Comparison of ENCODE assay signal across 24 mouse cellular contexts in the genomic region with DNA sequence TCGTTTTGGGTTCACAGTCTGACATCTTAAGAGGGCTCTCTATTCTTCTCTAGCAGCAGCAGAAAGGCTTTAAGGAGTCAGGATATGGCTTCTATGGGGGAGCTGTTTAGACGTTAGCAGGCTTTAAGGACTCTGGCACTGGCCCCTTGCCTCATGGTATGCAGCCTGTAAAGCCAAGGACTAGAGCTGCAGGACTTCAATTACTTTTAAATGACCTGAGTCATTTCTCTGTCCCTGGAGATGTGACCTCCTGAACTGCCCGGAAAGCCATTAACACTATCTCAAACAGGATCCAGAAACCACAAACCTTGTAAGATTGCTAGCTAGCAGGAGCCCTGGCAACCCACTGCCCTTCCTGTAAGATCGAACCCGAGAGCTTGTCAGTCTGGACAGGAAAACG.
A peak's percentile ranks its signal among the peaks of the same experiment; 100 is the strongest.
DNase-seq lines count a peak whose midpoint lies in the region; ATAC-seq and TF ChIP-seq lines count a peak whose summit lies in the region.
"Had no signal": no experiment of that assay in that cellular context is flagged by ENCODE, and none has a peak within 500 bp of the region (broad histone marks: within the 10 kb centered on the region; RNA-seq: fewer than 3 reads in every experiment).

No protein-coding gene starts in this region.

- H3K27me3 ChIP-seq in kidney, postnatal 0 days (ENCODE audit: insufficient read depth, low read length) = no peaks in the 10 kb centered on the region
- no peaks in the 10 kb centered on the region for H3K27me3 ChIP-seq in kidney, embryonic 16.5 days (ENCODE audit: insufficient read depth, low read length)
- no peaks in the 10 kb centered on the region for H3K27me3 ChIP-seq in C2C12 (ENCODE audit: control insufficient read depth, insufficient read depth, insufficient read length)
- H3K27me3 ChIP-seq in limb, embryonic 12.5 days = peaks cover 2% of the 10 kb centered on the region; the same call in 1 of the 2 replicates
- H3K27me3 ChIP-seq: forebrain, embryonic 13.5 days; hindbrain, embryonic 12.5 days; kidney, embryonic 15.5 days had no signal

- DNase-seq in kidney, postnatal 0 days (ENCODE audit: low spot score) = peak; percentile 37
- DNase-seq in embryo, embryonic 9.5 days (ENCODE audit: extremely low spot score) = peak; percentile 63
- DNase-seq in liver = no peak
- no peak for DNase-seq in ovary, postnatal 10 days (ENCODE audit: low spot score)
- DNase-seq: adrenal gland, adult 2 months; B cell, adult 2 months; cerebellum, adult 9-10 months; layer of hippocampus, postnatal 36 days; left cerebral cortex, postnatal 4 days; midbrain, embryonic 14.5 days; retina, postnatal 1 day; right cerebral cortex, postnatal 4 days had no signal

- H3K36me3 ChIP-seq in kidney, postnatal 0 days (ENCODE audit: insufficient read depth, low read length) = no peaks in the 10 kb centered on the region
- no peaks in the 10 kb centered on the region for H3K36me3 ChIP-seq in kidney, embryonic 16.5 days (ENCODE audit: insufficient read depth, low read length)
- peaks cover 51% of the 10 kb centered on the region for H3K36me3 ChIP-seq in C2C12 (ENCODE audit: control insufficient read depth, insufficient read depth)
- H3K36me3 ChIP-seq in limb, embryonic 12.5 days = no peaks in the 10 kb centered on the region
- H3K36me3 ChIP-seq: heart, embryonic 10.5 days; hindbrain, embryonic 12.5 days; kidney, embryonic 15.5 days had no signal

- no peak overlapping the region for H3K9ac ChIP-seq in kidney, postnatal 0 days (ENCODE audit: low read depth, low read length)
- no peak overlapping the region for H3K9ac ChIP-seq in kidney, embryonic 16.5 days (replicated peaks; ENCODE audit: low read length)
- no peak overlapping the region for H3K9ac ChIP-seq in limb, embryonic 12.5 days (replicated peaks)
- H3K9ac ChIP-seq: forebrain, embryonic 13.5 days; hindbrain, embryonic 12.5 days; kidney, embryonic 15.5 days; liver, embryonic 14.5 days had no signal

- H3K79me2 ChIP-seq in C2C12 (ENCODE audit: control insufficient read depth, insufficient read depth) = peaks cover 74% of the 10 kb centered on the region

- H3K27ac ChIP-seq in kidney, postnatal 0 days = no peak overlapping the region
- H3K27ac ChIP-seq in kidney, embryonic 16.5 days (ENCODE audit: low read length) = no peak overlapping the region
- no peak overlapping the region for H3K27ac ChIP-seq in limb, embryonic 12.5 days
- H3K27ac ChIP-seq: forebrain, embryonic 13.5 days; heart, embryonic 10.5 days; hindbrain, embryonic 12.5 days; kidney, embryonic 15.5 days; layer of hippocampus, adult 2 months; liver, embryonic 14.5 days had no signal

- TF ChIP-seq CTCF in kidney, postnatal 0 days (IDR thresholded peaks at IDR 0.05; ENCODE audit: low read depth) = no peak
- TF ChIP-seq CTCF in C2C12 (IDR thresholded peaks at IDR 0.05; ENCODE audit: control insufficient read depth, insufficient read depth, insufficient read length) = no peak

- no peaks in the 10 kb centered on the region for H3K4me1 ChIP-seq in kidney, postnatal 0 days (replicated peaks; ENCODE audit: insufficient read depth, low read length)
- peaks cover 10% of the 10 kb centered on the region; the same call in 1 of the 2 replicates for H3K4me1 ChIP-seq in kidney, embryonic 16.5 days (ENCODE audit: insufficient read depth, low read length)
- H3K4me1 ChIP-seq in limb, embryonic 12.5 days (replicated peaks) = peaks cover 15% of the 10 kb centered on the region

- no peak overlapping the region for H3K4me3 ChIP-seq in kidney, postnatal 0 days (replicated peaks; ENCODE audit: low read depth, low read length)
- no peak overlapping the region for H3K4me3 ChIP-seq in kidney, embryonic 16.5 days (ENCODE audit: low read length)
- H3K4me3 ChIP-seq in C2C12 (ENCODE audit: insufficient read depth, poor library complexity, severe bottlenecking) = peak overlapping the region; percentile 7
- H3K4me3 ChIP-seq in limb, embryonic 12.5 days (replicated peaks) = no peak overlapping the region
- H3K4me3 ChIP-seq: erythroblast, embryonic 14.5 days; forebrain, embryonic 13.5 days; heart, embryonic 10.5 days; hindbrain, embryonic 12.5 days; kidney, embryonic 15.5 days; layer of hippocampus, adult 2 months had no signal

- peaks cover 51% of the 10 kb centered on the region for H3K79me3 ChIP-seq in C2C12 (ENCODE audit: low read depth)

- no peak overlapping the region for H3K4me2 ChIP-seq in kidney, postnatal 0 days (ENCODE audit: low read length)
- no peak overlapping the region for H3K4me2 ChIP-seq in kidney, embryonic 16.5 days (replicated peaks; ENCODE audit: low read depth, low read length)
- H3K4me2 ChIP-seq in limb, embryonic 12.5 days = no peak overlapping the region
- H3K4me2 ChIP-seq: forebrain, embryonic 13.5 days; hindbrain, embryonic 12.5 days; kidney, embryonic 15.5 days had no signal

- no peaks in the 10 kb centered on the region for H3K9me3 ChIP-seq in kidney, postnatal 0 days (replicated peaks; ENCODE audit: low read length)
- no peaks in the 10 kb centered on the region for H3K9me3 ChIP-seq in kidney, embryonic 16.5 days (ENCODE audit: low read length)
- H3K9me3 ChIP-seq in limb, embryonic 12.5 days = no peaks in the 10 kb centered on the region
- H3K9me3 ChIP-seq: forebrain, embryonic 13.5 days; heart, embryonic 10.5 days; hindbrain, embryonic 12.5 days; kidney, embryonic 15.5 days had no signal

- peak overlapping the region; percentile 0 for H3ac ChIP-seq in C2C12 (ENCODE audit: control insufficient read depth, insufficient read length, low read depth)

- WGBS in kidney, postnatal 0 days = 11% methylated on average over 6 of the region's 6 CpGs
- 8% methylated on average over 6 of the region's 6 CpGs for WGBS in kidney, embryonic 16.5 days
- 8% methylated on average over 6 of the region's 6 CpGs for WGBS in limb, embryonic 12.5 days

- no peak for ATAC-seq in kidney, postnatal 0 days (replicated peaks; ENCODE audit: low FRiP score, low read depth)
- ATAC-seq in kidney, embryonic 16.5 days (ENCODE audit: low FRiP score, low TSS enrichment) = no peak
- ATAC-seq in limb, embryonic 12.5 days (ENCODE audit: insufficient number of reproducible peaks, insufficient read depth, low FRiP score, low TSS enrichment, low read depth) = 0 out of 2 replicates have a peak, but pooled peaks have one; percentile 56
- no peak for ATAC-seq in cerebellum, adult (ENCODE audit: insufficient number of reproducible peaks, low FRiP score, low TSS enrichment)
- ATAC-seq: forebrain, embryonic 13.5 days; intestine, embryonic 16.5 days had no signal

TF ChIP-seq in C2C12, 6 proteins besides CTCF, POLR2A, EP300 and RAD21:
- TF ChIP-seq MAX (IDR thresholded peaks at IDR 0.05) = peak; percentile 69
- no peak for TF ChIP-seq MYOG (IDR thresholded peaks at IDR 0.05; ENCODE audit: control insufficient read depth, extremely low read depth, insufficient read length)
- peak; percentile 2 for TF ChIP-seq MYOD1 (IDR thresholded peaks at IDR 0.05; ENCODE audit: control insufficient read depth, insufficient read length, low read depth)
- TF ChIP-seq FOSL1 (IDR thresholded peaks at IDR 0.05; ENCODE audit: insufficient read depth, low read length, poor library complexity, severe bottlenecking) = no peak
- TF ChIP-seq CEBPB (IDR thresholded peaks at IDR 0.05; ENCODE audit: low read depth) = peak; percentile 3
TF ChIP-seq in C2C12: peak in this region for 3.

Comparison
In these comparisons a context has a peak if more than half of its experiments do, and no peak if none do; other contexts are left out.
1. DNase-seq: peak in kidney, postnatal 0 days (single experiment) and embryo, embryonic 9.5 days (single experiment); none in liver (single experiment) and ovary, postnatal 10 days (single experiment).